Comparison of ENCODE assay signal across 20 mouse cellular contexts in the genomic region with DNA sequence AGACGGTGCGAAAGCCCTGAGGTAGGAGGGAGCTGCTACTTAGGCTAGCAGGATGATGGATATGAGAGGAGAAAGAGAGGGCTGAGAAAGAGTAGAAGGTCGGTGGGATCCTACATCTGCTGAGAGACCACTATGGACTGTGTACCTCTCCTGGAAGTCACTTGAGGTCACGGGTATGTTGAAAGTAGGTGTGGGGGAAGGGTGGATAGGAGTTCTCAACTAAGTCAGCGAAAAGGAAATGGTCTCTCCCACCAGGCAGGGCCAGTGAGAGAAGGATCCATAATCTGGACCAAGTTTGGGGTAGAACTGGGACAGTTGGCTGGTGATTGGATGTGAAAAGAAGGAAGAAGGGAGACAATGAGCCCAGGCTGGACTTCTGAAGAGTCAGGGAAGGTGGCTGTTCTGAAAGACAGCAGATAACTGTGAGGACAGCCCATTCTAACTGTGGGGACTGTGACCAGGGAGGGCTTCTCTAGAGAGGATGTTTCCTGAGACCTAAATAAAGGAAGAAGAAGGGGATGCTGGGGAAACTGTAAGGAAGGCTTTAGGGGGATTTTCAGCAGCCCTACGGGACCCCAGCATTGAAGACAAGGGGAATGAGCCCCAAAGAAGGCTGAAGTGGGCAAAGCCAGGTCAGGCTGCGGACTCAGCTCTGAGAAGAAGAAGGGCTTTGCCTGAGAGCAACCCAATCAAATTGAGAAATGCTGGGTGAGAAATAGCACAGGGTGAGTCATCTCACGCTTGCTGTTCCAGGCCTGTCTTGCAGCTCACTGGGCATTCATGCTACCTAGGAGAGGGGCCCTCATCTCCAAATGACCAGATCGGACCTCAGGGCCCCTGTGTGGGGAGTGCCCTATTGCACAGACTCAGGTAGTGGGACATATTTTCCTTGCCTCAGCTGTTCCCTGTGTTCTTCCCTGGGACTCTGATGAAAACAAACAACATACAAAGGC. TPM values are rescaled to one million over a fixed set of nuclear protein-coding genes. Genes with fewer than 3 reads are reported as not detected.
"Had no signal": no experiment of that assay in that cellular context is flagged by ENCODE, and none has a peak within 500 bp of the region (broad histone marks: within the 10 kb centered on the region; RNA-seq: fewer than 3 reads in every experiment).

No protein-coding gene starts in this region.

- H3K27me3 ChIP-seq: limb, embryonic 13.5 days; liver, embryonic 13.5 days; midbrain, embryonic 12.5 days; midbrain, embryonic 15.5 days; neural tube, embryonic 12.5 days; neural tube, embryonic 15.5 days had no signal

- H3K4me3 ChIP-seq: limb, embryonic 13.5 days; liver, embryonic 13.5 days; midbrain, embryonic 12.5 days; midbrain, embryonic 15.5 days; neural tube, embryonic 12.5 days; neural tube, embryonic 15.5 days had no signal

- H3K4me2 ChIP-seq: limb, embryonic 13.5 days; liver, embryonic 13.5 days; lung, embryonic 14.5 days; midbrain, embryonic 12.5 days; midbrain, embryonic 15.5 days; neural tube, embryonic 12.5 days; neural tube, embryonic 15.5 days had no signal

- H3K9me3 ChIP-seq: limb, embryonic 13.5 days; liver, embryonic 13.5 days; midbrain, embryonic 12.5 days; midbrain, embryonic 15.5 days; neural tube, embryonic 12.5 days; neural tube, embryonic 15.5 days had no signal

- H3K4me1 ChIP-seq: limb, embryonic 13.5 days; liver, embryonic 13.5 days; midbrain, embryonic 12.5 days; midbrain, embryonic 15.5 days; neural tube, embryonic 12.5 days; neural tube, embryonic 15.5 days had no signal

- H3K36me3 ChIP-seq: limb, embryonic 13.5 days; liver, embryonic 13.5 days; midbrain, embryonic 12.5 days; midbrain, embryonic 15.5 days; neural tube, embryonic 12.5 days; neural tube, embryonic 15.5 days had no signal

- H3K27ac ChIP-seq: limb, embryonic 13.5 days; liver, embryonic 13.5 days; macrophage; midbrain, embryonic 12.5 days; midbrain, embryonic 15.5 days; neural tube, embryonic 12.5 days; neural tube, embryonic 15.5 days had no signal

- H3K9ac ChIP-seq: limb, embryonic 13.5 days; liver, embryonic 13.5 days; lung, embryonic 14.5 days; midbrain, embryonic 12.5 days; midbrain, embryonic 15.5 days; neural tube, embryonic 12.5 days; neural tube, embryonic 15.5 days had no signal

- ATAC-seq: lung, postnatal 0 days; midbrain, embryonic 15.5 days had no signal

- DNase-seq: kidney, postnatal 14 days; kidney, postnatal 4 days; left cerebral cortex, postnatal 4 days; liver; liver, embryonic 13.5 days; lung, embryonic 14.5 days; right cerebral cortex, adult 18-20 months; right cerebral cortex, postnatal 14 days; right cerebral cortex, postnatal 4 days; thymus, adult 18-20 months; thymus, postnatal 36 days had no signal

RNA-seq across cellular contexts. Expression of a gene that starts 23.2 kb away (rescaled TPM):
- polyA plus RNA-seq: kidney, embryonic 16.5 days; liver, embryonic 13.5 days; liver, embryonic 16.5 days; midbrain, embryonic 12.5 days had no signal
